Mouse (Mus musculus) fibroblast of lung, adult 2 months (primary cell): ENCODE measurements around the gene Pfkl.
A peak's percentile ranks its signal among the peaks of the same experiment; 100 is the strongest.
"Not testable (repeated sequence)": the region's sequence is repeated elsewhere in the genome, so short reads cannot be mapped to it uniquely, and the experiment has no call there.

Source experiments
- DNase-seq: peaks from one replicate; pipeline ENCODE4 v3.0.0-alpha.2; 2011; ENCODE audit warnings: low read depth

Gene Pfkl

DNA sequence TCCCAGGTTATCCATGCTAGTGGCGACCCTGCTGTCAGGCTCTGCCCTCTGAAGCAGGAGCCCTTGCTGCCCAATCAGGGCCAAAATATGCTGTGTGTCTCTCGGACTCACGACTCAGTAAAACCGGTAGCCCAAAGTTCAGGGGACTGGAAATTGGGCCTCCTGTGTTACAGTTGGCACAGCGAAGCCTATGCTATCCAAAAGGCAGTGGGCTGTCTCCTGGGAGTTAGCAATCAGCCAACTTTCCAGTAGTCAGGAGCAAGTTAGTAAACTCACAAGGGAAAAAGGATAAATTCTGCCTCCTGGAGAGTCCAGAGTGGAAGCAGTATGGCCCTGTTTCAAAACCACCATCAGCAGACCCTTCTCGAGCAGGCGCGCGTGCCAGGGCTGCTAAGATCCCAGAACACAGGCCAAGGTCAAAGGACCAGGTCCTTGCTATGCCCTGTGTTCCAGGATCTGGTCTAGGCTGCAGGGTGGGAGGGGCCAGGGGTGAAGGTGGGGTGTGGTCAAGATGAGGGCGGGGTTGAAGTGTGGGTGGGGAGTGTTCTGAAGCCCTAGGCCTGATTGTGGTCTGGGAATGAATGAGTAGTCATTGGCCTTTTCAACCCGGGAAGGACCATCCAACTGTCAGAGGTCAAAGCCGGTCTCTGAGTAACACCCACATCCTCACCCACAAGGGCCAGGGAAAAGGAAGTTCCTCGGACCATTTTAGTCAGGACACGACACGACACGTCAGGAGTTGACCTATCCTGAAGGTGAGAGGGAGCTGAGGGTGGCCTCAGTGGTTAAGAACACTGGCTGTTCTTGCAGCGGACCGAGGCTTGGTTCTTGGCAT, 3.0 kb upstream of the Pfkl start:
- DNase-seq: peak; percentile 32

DNA sequence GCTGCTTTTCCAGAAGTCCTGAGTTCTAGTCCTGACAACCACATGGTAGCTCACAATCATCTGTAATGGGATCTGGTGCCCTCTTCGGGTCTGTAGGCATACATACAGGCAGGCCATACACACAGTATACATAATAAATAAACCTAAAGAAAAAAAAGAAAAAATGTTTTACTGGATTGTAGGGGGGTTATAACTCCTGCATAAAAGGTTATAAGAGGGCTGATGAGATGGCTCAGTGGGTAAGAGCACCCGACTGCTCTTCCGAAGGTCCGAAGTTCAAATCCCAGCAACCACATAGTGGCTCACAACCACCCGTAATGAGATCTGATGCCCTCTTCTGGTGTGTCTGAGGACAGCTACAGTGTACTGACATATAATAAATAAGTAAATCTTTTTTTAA, 1.2 kb upstream of the Pfkl start:
- not testable (repeated sequence) for DNase-seq

DNA sequence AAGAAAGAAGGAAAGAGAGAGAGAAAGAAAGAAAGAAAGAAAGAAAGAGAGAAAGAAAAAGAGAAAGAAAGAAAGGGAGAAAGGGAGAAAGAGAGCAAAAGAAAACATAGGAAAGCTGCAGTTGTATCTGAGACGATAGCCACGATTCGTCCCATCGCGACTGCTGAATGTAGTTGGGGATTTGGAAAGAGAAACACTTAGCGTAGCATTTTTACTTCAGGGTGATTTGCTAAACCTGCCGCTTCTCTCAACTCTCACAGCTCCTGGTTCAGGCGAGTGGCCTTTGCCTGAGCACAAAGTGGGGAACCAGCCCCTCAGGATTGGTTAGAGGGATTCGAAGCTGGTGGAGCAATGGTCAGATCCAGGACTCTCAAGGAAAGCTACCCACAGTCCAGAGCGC, 452 bp upstream of the Pfkl start:
- DNase-seq: no peak

DNA sequence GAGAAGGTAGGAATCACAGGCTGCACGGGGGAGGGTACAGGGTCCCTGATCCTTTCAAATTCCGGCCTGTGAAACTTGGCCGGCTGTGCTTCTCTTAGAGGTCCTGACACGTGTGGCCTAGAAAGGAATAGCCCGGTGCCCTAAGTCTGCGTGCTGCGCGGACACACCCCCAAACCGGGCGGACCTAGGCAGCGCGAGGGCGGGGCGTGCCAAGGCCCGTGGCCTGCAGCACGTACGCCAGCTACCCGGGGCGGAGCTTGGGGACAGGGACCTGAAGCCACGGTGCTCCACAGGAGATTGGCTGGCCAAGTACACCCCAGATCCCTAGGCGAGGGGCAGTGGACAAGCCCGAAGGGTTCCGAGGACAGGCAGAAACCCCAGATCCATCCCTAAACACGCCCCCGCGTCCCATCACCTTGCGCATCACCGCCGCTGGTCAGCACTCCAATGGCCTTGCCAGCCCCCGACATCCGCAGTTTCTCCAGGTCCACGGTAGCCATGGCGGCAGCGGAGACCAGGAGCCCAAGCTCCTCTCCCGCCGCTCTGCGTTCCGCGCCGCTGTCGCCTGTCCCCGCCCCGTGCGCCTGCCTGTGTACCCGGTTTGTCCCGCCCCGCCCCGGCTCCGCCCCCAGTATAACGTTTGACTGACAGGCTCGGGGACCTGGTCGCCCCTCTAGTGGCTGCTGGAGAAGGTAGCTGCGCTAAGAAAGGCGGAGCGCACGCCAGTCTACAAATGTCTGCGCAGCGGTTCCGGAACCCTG, 519 bp downstream of the Pfkl start:
- peak; percentile 77 for DNase-seq

DNA sequence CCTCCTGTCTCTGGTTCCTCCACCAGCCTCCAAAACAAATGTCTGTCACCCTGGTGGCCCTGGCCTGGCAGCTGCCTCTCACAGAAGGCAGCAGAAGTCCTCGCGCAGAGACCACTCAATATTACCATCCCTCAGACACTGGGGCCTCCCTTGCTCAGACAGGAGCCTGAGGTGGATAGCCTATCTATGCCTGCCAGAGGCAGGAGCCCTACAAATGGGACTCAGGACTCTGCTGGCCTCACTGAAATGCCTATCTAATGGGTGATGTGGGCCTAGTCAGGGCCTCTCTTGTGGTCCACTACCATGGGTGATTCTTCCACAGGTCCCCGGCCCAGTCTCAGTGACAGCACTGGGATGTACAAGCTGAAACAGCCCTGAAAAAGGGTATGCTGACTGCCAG, 1.7 kb downstream of the Pfkl start:
- no peak for DNase-seq

DNA sequence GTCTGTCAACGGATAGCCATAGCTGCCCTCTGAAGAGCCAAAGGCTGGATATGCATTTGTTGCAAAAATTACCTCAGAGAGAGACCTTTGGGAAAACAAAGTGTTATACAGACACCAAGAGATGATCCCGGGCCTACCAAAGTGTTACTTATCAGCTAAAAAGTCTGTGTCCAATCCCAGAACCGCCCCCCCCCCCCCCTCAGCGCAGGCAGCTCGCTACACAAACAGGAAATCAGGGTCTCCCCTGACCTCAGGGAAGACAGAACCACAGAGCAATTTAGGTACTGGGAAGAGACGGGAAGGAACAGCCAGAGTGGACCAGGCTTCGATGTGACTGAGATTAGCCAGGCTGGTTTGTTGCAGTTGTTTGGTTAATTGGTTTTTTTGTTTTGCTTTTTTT, 2.7 kb downstream of the Pfkl start:
- no peak for DNase-seq

DNA sequence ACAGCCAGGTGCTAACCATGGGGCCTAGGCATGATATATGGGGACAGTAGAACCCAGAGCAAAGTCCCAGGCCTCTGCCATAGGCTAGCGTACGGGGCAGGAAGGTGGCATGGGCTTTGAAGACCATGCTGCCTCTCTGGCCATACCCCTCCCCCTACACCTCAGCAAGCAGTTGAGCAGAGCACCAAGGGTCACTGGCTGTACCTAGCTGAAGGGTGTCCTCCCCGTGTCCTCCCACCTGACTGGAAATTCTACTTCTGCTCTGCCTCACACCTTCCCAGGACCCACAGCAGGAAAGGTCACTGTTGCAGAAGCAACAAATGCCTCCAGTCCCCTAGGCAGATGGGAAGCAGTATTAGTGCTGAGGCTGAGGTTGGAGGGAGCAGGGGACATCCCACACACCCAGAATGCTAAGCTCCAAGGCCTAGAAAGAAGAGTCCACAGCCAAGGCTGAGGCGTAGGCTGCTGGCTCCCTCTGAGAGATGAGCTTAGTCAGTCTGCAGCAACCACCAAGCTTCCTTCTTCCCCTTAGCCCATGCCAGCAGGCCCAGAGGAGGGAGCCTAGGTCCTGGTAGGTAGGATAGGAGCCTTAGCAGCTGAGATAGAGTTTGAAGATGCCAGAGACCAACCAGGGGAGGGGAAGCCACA, 4.0 kb downstream of the Pfkl start:
- no peak for DNase-seq

DNA sequence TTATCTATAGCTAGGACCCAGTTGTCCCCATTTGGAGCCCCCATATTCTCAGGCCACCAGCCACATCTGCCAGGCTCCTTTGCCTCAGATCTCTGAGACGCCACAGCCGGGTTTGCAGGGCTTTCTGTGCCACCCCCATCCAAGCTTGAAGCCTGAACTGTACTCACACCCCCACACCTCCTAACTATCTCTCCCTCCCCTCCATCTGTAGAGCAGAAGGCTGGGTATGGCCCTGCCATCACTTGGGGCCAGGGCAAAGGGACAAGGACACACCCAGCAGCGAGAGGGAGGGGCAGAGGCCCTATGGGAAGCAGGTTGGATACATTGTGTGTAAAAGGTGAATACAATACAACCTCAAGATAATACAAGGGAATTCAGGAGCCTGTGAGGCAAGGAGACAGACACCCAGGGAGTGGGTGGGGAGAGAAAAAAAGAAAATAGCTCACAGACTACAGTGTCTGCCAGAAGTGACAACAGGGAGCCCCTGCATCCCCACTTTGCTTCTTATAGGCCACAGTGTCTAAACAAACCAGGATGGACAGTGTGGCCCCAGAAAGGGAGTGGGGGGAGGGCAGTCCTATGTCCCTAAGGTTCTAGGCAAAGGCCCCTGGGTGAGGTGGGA, 5.3 kb downstream of the Pfkl start:
- DNase-seq: no peak

DNA sequence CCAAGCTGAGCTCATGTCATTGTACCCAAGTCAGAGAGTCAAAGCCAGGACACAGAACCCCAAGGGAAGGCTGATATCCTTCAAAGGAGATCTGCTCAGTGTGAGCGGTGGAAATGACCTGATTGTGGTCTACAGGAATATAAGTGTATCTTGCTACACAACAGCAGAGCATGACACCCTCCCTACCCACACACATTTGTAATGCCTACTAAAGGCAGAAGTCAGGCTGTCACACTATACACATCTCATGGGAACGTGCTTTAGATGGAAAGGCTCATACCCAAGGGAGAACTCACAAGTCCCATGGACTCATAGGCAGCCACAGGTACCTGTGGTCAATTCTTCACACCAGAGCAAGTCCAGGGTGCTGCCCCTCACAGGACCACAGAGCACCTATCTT, 7.6 kb downstream of the Pfkl start:
- no peak for DNase-seq

DNA sequence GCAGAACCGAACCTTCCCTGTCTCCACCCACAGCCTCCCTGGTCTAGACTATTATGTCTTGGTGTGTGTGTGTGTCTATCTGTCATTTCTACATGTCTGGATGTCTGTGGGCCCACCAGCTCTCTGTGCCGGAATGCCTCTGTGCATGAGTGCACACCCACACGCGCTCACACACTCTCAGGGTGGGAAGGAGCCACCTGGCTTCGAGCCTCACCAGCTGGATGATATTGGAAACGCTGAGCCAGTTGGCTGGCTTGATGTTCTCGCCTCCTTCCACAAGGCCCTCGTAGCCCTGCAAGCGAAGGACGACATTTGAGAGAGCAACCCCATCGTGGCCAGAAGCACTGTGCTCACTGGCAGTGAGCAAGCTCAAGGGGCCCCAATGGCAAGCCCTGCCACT, 8.1 kb downstream of the Pfkl start:
- no peak for DNase-seq

DNA sequence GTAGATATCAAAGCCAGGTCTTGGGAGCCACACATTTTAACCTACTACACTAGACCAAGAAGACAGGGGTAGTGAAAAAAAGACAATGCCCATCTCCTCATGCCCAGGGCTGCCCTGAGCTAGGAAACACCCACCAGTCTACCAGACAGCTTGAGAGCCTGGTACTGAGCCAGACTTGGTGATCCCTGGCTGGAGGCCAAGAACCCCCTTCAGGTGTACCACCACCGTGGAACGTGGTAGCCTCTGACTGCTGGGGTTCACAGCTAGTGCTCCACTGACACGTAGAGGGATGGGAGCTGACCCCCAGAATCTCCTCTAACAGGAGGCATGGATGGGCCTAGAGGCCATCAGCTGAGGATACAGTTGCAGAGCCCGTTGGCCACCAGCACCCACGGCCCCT, 9.7 kb downstream of the Pfkl start:
- no peak for DNase-seq

DNA sequence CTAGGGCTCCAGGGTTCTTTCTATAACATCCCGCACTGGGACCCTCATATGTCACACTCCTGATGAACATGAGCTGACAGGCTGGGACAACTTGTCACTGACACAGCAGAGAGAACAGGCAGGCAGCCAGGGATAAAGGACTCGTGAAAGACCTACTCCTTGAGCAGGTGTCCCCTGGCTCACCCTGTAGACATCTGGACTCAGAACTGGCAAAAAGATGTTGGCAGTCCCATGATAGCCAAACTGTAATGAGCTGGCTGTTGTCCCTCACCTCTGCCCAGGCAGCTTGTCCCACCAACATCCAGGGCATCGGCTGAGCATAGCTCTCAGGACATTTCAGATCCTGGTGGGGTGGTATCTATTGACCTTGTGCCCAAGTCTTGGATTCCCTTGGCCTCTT, 14.2 kb downstream of the Pfkl start:
- DNase-seq: no peak

DNA sequence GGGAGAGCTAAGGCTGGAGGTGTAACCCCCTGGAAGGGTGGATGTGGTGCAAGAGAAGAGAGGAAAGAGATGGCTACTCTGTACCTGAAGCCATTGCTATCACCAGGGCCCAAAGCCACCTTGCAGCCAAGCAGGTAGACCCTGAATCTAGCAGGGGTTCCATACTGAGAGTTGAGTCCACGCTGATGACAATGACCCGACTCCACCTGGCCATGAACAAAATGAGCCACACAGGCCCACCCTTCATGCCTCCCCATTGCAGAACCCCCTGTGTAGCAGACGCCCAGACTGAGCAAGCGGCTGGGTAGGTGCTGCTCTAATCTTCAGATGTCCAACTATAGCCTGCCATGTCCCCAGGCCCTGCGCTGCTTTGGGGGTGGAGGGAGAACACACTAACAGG, 24.1 kb downstream of the Pfkl start:
- no peak for DNase-seq

DNA sequence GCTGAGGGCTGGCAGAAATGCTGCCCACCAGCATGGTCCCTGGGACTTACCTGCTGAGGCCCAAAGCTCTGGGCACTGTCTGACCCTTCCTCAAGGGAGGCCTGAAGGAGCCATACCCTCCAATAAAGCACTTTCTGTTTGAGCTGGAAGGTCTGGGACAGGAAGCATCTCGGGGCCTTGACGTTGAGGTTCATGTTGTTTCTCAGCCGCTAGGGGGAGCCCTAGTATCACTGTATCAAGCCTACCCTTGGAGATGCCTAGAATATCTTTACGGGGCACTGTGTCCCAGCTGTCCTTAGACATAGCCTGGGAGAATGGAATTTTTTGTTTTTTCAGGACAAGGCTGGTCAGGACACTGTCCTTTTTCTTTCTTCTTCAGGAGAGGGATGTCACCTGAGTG, 25.2 kb downstream of the Pfkl start:
- DNase-seq: peak; percentile 36

DNA sequence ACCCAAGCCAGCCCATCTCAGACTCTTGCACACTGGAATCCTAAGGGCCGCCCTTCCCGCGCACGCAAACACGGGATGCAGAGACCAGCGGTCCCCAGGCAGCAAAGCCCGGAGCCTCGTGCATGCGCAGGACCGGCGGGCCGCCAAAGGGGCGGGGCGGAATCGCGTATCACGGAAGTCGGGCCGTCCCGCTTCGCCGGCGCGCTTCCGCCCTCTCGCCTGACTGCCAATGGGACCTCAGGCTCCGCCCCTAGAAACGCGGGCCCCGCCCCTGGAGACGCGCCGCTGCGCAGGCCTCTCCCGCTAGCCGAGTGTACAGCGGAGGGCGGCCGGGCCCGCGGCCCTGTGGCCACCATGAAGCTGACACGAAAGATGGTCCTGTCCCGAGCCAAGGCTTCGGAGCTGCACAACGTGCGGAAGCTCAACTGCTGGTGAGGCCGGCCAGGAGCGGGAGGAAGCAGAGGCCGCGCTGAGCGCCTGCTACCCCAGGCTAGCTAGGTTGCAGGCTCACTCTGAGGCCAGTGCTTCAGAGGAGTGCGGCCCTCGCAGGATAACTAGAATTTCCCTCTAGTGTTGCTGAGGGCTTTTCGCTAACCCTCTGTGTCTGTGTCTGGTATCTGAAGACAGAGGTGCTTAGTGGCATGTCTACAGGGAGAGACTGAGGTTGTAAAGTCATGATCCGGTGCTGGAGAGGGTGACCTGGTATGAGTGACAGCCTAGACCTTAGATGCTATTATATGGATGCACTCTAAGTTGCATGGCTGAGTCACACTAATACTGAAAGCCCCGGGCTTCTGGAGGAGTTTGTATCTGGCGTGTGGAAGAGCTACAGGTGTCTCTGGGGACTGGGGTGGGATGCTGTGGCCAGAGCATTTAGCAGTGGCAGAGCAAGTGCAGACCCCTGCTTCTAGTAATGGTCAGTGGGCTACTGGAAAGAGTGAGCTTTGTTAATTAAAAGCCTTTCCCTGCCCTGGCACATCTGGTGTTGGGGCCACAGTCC, 31.2 kb downstream of the Pfkl start, which contains the start of gene 1810043G02Rik:
TSS of gene 1810043G02Rik (plus strand) at position 174 of the 1,000 bp plus-strand sequence.
- DNase-seq: peak; percentile 88

DNA sequence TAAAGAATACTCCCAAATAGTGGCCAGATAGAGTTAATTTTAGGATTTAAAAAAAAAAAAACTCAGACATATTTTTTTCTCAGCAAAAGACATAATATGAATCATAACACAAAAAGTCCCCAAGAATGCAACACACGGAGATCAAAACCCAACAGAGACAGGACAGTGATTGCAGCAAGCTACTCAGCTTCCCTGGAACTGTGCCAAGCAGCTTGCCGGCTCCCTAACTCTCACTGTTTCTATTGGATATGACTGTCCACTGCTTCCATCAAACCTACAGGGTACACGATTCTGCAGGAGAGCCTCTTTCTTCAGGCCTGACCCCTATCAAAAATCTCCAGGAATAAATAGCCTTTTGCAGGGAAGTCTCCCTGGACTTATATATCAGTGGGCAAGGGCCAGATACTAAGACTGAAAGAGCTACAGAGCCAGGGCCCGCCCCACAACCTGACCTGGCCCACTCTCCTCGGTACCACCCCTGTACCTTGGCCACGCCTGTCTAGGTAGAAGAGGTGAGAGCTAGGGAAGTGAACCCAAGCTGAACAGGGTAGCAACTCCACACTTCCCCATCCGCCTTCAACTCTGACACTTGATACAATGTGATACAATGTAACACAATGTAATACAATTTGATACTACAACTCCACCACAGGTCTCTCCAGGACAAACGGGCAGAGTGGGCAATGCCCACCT, 33.3 kb downstream of the Pfkl start:
- no peak for DNase-seq

DNA sequence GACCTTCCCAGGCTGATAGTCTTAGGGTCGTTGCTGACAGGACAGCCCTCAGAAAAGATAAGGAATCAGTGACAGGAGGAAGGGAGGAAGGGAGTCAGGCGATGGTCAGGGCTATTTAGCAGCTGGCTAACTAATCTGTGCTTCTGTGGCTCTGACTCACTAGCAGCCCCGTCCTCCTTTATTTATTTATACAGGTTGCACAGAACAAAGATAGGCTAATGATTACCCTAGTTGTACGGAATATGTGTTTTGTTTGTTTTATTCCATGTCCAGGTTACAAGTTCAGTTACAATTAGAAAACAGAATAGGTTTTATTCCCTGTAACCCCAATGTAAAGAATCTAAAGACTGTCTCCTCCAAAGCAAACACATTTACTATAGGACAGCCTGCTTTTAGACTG, 34.2 kb downstream of the Pfkl start:
- no peak for DNase-seq

DNA sequence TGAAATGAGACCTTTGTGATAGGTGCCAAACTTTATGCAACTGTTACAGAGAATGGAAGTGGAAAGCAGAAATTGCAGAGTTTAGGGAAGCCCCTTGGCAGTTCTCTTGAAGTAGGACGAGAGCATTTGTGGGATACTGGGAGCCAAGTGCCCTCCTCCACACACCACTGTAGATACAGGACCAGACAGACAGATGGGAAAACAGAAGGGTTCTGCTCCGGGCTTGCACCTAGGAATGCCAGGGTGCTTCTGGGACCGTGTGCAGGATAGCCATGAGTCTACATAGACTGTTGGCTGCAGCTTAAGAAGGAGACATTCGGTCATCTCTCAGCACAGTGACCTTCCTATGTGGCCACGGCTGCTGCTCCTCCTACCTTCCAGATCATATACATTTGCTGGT, 35.1 kb downstream of the Pfkl start:
- no peak for DNase-seq

DNA sequence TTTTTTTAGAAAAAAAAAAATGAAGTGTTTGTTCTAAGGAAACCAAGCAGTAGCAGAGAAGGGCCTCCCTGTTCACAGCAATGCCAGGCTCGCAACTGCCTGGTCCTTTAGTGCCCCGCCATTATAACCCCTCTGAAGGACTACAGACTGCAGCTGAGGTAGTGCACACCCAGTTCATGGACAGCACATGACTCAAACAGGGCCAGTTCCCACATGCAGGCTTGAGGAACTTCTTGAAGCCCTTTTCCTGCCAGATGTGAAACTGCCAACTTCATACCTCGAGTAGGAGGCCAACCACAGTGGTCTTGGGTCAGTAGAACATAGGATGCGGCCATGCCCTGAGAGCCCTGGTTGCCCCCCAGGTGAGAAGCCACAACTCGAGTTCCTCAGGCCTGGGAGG, 35.6 kb downstream of the Pfkl start:
- peak; percentile 53 for DNase-seq

DNA sequence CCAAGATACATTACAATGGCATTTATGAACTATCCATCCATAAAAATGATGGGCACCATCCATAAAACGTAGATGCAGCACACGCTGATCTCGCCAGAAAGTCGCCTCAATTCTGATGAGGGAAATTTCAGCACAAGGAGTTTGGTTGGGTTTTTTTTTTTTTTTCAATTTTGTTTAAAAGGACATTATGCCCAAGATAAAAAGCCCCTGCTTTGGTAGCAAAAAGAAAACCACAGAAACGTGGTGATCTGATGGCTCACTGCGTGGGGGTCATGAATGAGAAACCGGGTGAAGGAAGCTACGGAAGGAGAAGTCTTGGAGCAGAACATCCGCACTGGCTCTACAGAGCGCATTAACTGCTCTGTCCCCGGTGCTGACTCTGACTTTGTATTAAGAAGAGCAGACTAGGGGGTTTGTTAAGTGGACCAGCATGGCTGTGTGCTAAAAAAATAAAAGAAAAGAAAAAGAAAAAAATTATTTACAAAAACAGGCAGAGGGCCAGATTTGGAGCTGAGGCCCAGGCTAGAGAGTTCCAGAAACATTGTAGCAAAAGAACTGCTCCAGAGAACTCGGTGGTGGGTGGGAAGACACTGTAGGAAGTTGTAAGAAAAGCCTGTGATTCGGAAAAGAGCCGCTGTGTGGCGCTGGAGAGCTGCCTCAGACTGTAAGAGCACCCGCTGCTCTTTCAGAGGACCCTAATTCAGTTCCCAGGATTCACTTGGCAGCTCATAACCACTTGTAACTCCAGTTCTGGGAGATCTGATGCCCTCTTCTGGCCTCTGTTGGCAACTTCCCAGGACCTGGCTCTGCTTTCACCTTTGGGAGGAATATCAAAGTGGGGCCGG, 38.0 kb downstream of the Pfkl start:
- DNase-seq: no peak
